Comparison of ENCODE assay signal across 24 mouse cellular contexts in genomic region chr3:37292654-37293053, GRCm38 (mm10). TPM values are rescaled to one million over a fixed set of nuclear protein-coding genes. Genes with fewer than 3 reads are reported as not detected.
A peak's percentile ranks its signal among the peaks of the same experiment; 100 is the strongest.
DNase-seq lines count a peak whose midpoint lies in the region; ATAC-seq and TF ChIP-seq lines count a peak whose summit lies in the region.
"Had no signal": no experiment of that assay in that cellular context is flagged by ENCODE, and none has a peak within 500 bp of the region (broad histone marks: within the 10 kb centered on the region; RNA-seq: fewer than 3 reads in every experiment).

No protein-coding gene starts in this region.

- dilution Hi-C loops in CH12.LX (cut with MboI; ENCODE audit: extremely low pct_ligation_motif_present, extremely low pct_unique_long_range_greater_than_20kb, low sequenced_read_pairs): no loop called here

- no peak for TF ChIP-seq RAD21 in CH12.LX (IDR thresholded peaks at IDR 0.05; ENCODE audit: low read depth, low read length)

- peaks cover 0 to 20% of the 10 kb centered on the region in 2 experiments; a peak in 3 of 4 replicates for H3K4me1 ChIP-seq in CH12.LX (ENCODE audit: control insufficient read depth in 1 of 2, insufficient read depth in 2 of 2)
- H3K4me1 ChIP-seq in hindbrain, embryonic 14.5 days (replicated peaks; ENCODE audit: control insufficient read depth, insufficient read depth, low read length): no peaks in the 10 kb centered on the region
- H3K4me1 ChIP-seq: embryonic facial prominence, embryonic 13.5 days; embryonic facial prominence, embryonic 15.5 days; forebrain, embryonic 12.5 days had no signal

- peak; percentile 96 for TF ChIP-seq EP300 in CH12.LX (IDR thresholded peaks at IDR 0.05; ENCODE audit: low read length)

- no peak overlapping the region for H3K4me3 ChIP-seq in CH12.LX (replicated peaks in 1 of 3; ENCODE audit: low read depth in 2 of 3, low read length in 2 of 3, poor library complexity in 1 of 3)
- no peak overlapping the region for H3K4me3 ChIP-seq in hindbrain, embryonic 14.5 days (replicated peaks; ENCODE audit: low read length)
- H3K4me3 ChIP-seq: embryonic facial prominence, embryonic 13.5 days; embryonic facial prominence, embryonic 15.5 days; erythroblast, embryonic 14.5 days; forebrain, embryonic 10.5 days; forebrain, embryonic 12.5 days had no signal

- H3K79me2 ChIP-seq in CH12.LX (replicated peaks; ENCODE audit: control insufficient read depth, extremely low read depth, insufficient read depth, poor library complexity, severe bottlenecking): no peaks in the 10 kb centered on the region

- no peak overlapping the region for H3K27ac ChIP-seq in CH12.LX (ENCODE audit: insufficient read depth, low read depth)
- no peak overlapping the region for H3K27ac ChIP-seq in hindbrain, embryonic 14.5 days
- H3K27ac ChIP-seq: embryonic facial prominence, embryonic 13.5 days; embryonic facial prominence, embryonic 15.5 days; forebrain, embryonic 10.5 days; forebrain, embryonic 12.5 days had no signal

- no peaks in the 10 kb centered on the region for H3K36me3 ChIP-seq in CH12.LX (replicated peaks in 1 of 2; ENCODE audit: control insufficient read depth in 1 of 2, insufficient read depth in 1 of 2, low read length in 1 of 2)
- H3K36me3 ChIP-seq in hindbrain, embryonic 14.5 days (replicated peaks; ENCODE audit: control insufficient read depth, insufficient read depth): no peaks in the 10 kb centered on the region
- H3K36me3 ChIP-seq: embryonic facial prominence, embryonic 13.5 days; embryonic facial prominence, embryonic 15.5 days; forebrain, embryonic 10.5 days; forebrain, embryonic 12.5 days had no signal

- no peak for TF ChIP-seq POLR2A in CH12.LX (IDR thresholded peaks at IDR 0.05; ENCODE audit: low read depth, low read length)

- intact Hi-C loops in heart, postnatal 14 days (cut with DNase I): no loop called here

- H3K4me2 ChIP-seq in CH12.LX (ENCODE audit: insufficient read depth, low read depth, poor library complexity, severe bottlenecking): no peak overlapping the region
- H3K4me2 ChIP-seq in hindbrain, embryonic 14.5 days (replicated peaks): no peak overlapping the region
- H3K4me2 ChIP-seq: embryonic facial prominence, embryonic 13.5 days; embryonic facial prominence, embryonic 15.5 days; forebrain, embryonic 12.5 days had no signal

- in situ Hi-C loops in CH12.LX (cut with MboI; ENCODE audit: low pct_ligation_motif_present, low pct_unique_long_range_greater_than_20kb, low sequenced_read_pairs): no loop called here

- ATAC-seq in hindbrain, embryonic 14.5 days (ENCODE audit: low FRiP score): no peak
- ATAC-seq: forebrain, embryonic 14.5 days; forebrain, embryonic 16.5 days had no signal

- H3K9ac ChIP-seq in CH12.LX (ENCODE audit: insufficient read depth, low read depth): no peak overlapping the region
- no peak overlapping the region for H3K9ac ChIP-seq in hindbrain, embryonic 14.5 days
- H3K9ac ChIP-seq: embryonic facial prominence, embryonic 13.5 days; embryonic facial prominence, embryonic 15.5 days; forebrain, embryonic 12.5 days had no signal

- H3K27me3 ChIP-seq in CH12.LX (replicated peaks): no peaks in the 10 kb centered on the region
- H3K27me3 ChIP-seq in hindbrain, embryonic 14.5 days (ENCODE audit: control insufficient read depth, insufficient read depth, low read length): no peaks in the 10 kb centered on the region
- H3K27me3 ChIP-seq: embryonic facial prominence, embryonic 13.5 days; embryonic facial prominence, embryonic 15.5 days; forebrain, embryonic 12.5 days had no signal

- TF ChIP-seq CTCF in CH12.LX (conservative IDR thresholded peaks at IDR 0.05 in 1 of 2, IDR thresholded peaks at IDR 0.05 in 1 of 2; ENCODE audit: low read depth in 2 of 2, low read length in 2 of 2): no peak

- peak; percentile 4 for DNase-seq in heart, adult 11 months
- no peak for DNase-seq in heart, postnatal 14 days
- peak; percentile 52 for DNase-seq in CH12.LX (ENCODE audit: extremely low read depth)
- peak; percentile 55 for DNase-seq in induced T-regulatory cell, adult 2 months (ENCODE audit: low read depth)
- no peak for DNase-seq in urinary bladder, adult 18-20 months (ENCODE audit: low spot score in 2 of 2)
- no peak for DNase-seq in hindbrain, embryonic 14.5 days (ENCODE audit: low spot score)
- no peak for DNase-seq in left cerebral cortex, adult 8-10 months (ENCODE audit: low spot score in 2 of 2)
- DNase-seq: adrenal gland, adult 8-10 months; adrenal gland, postnatal 14 days; adrenal gland, postnatal 36 days; B cell, adult 2 months; cerebellum, adult 11 months; cerebellum, adult 18-20 months; cerebellum, adult 9-10 months; cerebellum, postnatal 10 days; cerebellum, postnatal 25 days; embryo, embryonic 11 days had no signal

- no peaks in the 10 kb centered on the region for H3K9me3 ChIP-seq in CH12.LX (replicated peaks; ENCODE audit: low read length)
- no peaks in the 10 kb centered on the region for H3K9me3 ChIP-seq in hindbrain, embryonic 14.5 days (ENCODE audit: control insufficient read depth, low read length)
- H3K9me3 ChIP-seq: embryonic facial prominence, embryonic 13.5 days; embryonic facial prominence, embryonic 15.5 days; forebrain, embryonic 10.5 days; forebrain, embryonic 12.5 days had no signal

- 84% methylated on average over 2 of the region's 2 CpGs for WGBS in hindbrain, embryonic 14.5 days

TF ChIP-seq in CH12.LX, 34 proteins besides CTCF, POLR2A, EP300 and RAD21:
- TF ChIP-seq ETS1 (conservative IDR thresholded peaks at IDR 0.05; ENCODE audit: low read depth, low read length) (peak; percentile 58), MEF2A (IDR thresholded peaks at IDR 0.05; ENCODE audit: borderline replicate concordance, low read depth, low read length) (peak; percentile 46; the same call in 1 of the 2 replicates), POLR2AphosphoS2 (IDR thresholded peaks at IDR 0.05; ENCODE audit: low read depth, low read length) (no peak), MAFK (IDR thresholded peaks at IDR 0.05; ENCODE audit: insufficient replicate concordance, low read length) (peak; percentile 29; the same call in 1 of the 2 replicates), PAX5 (IDR thresholded peaks at IDR 0.05; ENCODE audit: low read length) (no peak), RCOR1 (conservative IDR thresholded peaks at IDR 0.05; ENCODE audit: low read depth, low read length) (peak; percentile 92), TCF12 (IDR thresholded peaks at IDR 0.05; ENCODE audit: low read depth, low read length) (peak; percentile 61; the same call in 1 of the 2 replicates), JUND (conservative IDR thresholded peaks at IDR 0.05; ENCODE audit: low read depth, low read length) (peak; percentile 98), SIN3A (IDR thresholded peaks at IDR 0.05; ENCODE audit: low read length) (no peak), JUN (IDR thresholded peaks at IDR 0.05; ENCODE audit: insufficient read depth, low read depth, low read length) (peak; percentile 90), BHLHE40 (IDR thresholded peaks at IDR 0.05; ENCODE audit: low read depth, low read length) (peak; percentile 86), NRF1 (IDR thresholded peaks at IDR 0.05; ENCODE audit: low read depth, low read length) (no peak), HCFC1 (IDR thresholded peaks at IDR 0.05; ENCODE audit: low read depth, low read length) (no peak), ZNF384 (IDR thresholded peaks at IDR 0.05; ENCODE audit: low read depth, low read length) (0 out of 2 replicates have a peak, but pooled peaks have one; percentile 15), MYC (IDR thresholded peaks at IDR 0.05; ENCODE audit: low read depth, low read length) (no peak), SMC3 (IDR thresholded peaks at IDR 0.05; ENCODE audit: low read depth, low read length) (no peak), UBTF (IDR thresholded peaks at IDR 0.05; ENCODE audit: low read depth, low read length) (no peak), KAT2A (IDR thresholded peaks at IDR 0.05; ENCODE audit: insufficient replicate concordance, low read length) (no peak), IRF4 (IDR thresholded peaks at IDR 0.05; ENCODE audit: low read depth, low read length) (peak; percentile 98)

RNA-seq across cellular contexts. Expression of gene Bbs12, which starts 19.7 kb away (rescaled TPM):
- 1 to 10 TPM; 1.2 to 1.5 TPM for total RNA-seq in heart, postnatal 14 days (2021)
- 3.2 and 4.1 TPM in 2 replicates for total RNA-seq in CH12.LX (2012; rRNA removed)
- 8.3 and 8.8 TPM in 2 replicates for total RNA-seq in CH12.LX (2014; rRNA removed)
- 3.3 and 4.0 TPM in 2 replicates for polyA plus RNA-seq in CH12.LX (2012; ENCODE audit: insufficient read length, low read depth)
- 5.1 and 5.4 TPM in 2 replicates for polyA plus RNA-seq in hindbrain, embryonic 14.5 days (2014; fragmentation: Nextera tagmentation; extraction: Ambion mirVana)
- total RNA-seq in left cerebral cortex, adult 8-10 months (2022): 1 to 10 TPM; 4.1 to 5.2 (median 4.4) TPM
- polyA plus RNA-seq: erythroblast, embryonic 14.5 days had no signal

RNA-seq across cellular contexts. Expression of gene Cetn4, which starts 19.9 kb away (rescaled TPM):
- total RNA-seq in heart, postnatal 14 days (2021): under 1 TPM; 0.76 to 0.79 TPM
- total RNA-seq in CH12.LX (2012; rRNA removed): 0.46 and 0.89 TPM in 2 replicates
- total RNA-seq in CH12.LX (2014; rRNA removed): 2.2 and 2.9 TPM in 2 replicates
- polyA plus RNA-seq in CH12.LX (2012; ENCODE audit: insufficient read length, low read depth): 1.4 and 2.6 TPM in 2 replicates
- polyA plus RNA-seq in hindbrain, embryonic 14.5 days (2014; fragmentation: Nextera tagmentation; extraction: Ambion mirVana): 1.5 and 1.7 TPM in 2 replicates
- total RNA-seq in left cerebral cortex, adult 8-10 months (2022): 10 to 100 TPM; 12.1 to 12.7 (median 12.4) TPM

RNA-seq across cellular contexts. Expression of gene Fgf2, which starts 55.5 kb away (rescaled TPM):
- 1 to 10 TPM; 3.2 to 6.6 TPM for total RNA-seq in heart, postnatal 14 days (2021)
- total RNA-seq in CH12.LX (2012; rRNA removed) (0.25 and 0.38 TPM in 2 replicates), CH12.LX (2014; rRNA removed) (not detected in 2 replicates)
- polyA plus RNA-seq in CH12.LX (2012; ENCODE audit: insufficient read length, low read depth): 0.60 and 0.70 TPM in 2 replicates
- 1.1 and 1.5 TPM in 2 replicates for polyA plus RNA-seq in hindbrain, embryonic 14.5 days (2014; fragmentation: Nextera tagmentation; extraction: Ambion mirVana)
- total RNA-seq in left cerebral cortex, adult 8-10 months (2022): 1 to 10 TPM; 5.5 to 8.1 (median 6.7) TPM
- polyA plus RNA-seq: erythroblast, embryonic 14.5 days had no signal

Comparison
In these comparisons a context has a peak if more than half of its experiments do, and no peak if none do; other contexts are left out.
1. DNase-seq: peak in heart, adult 11 months (single experiment), CH12.LX (single experiment) and induced T-regulatory cell, adult 2 months (single experiment); none in heart, postnatal 14 days (0 of 2), urinary bladder, adult 18-20 months (0 of 2), hindbrain, embryonic 14.5 days (single experiment) and left cerebral cortex, adult 8-10 months (0 of 2).